9 mouse cellular contexts compared by ENCODE assay signal in genomic region chr7:78595895-78596294, GRCm38 (mm10).
A peak's percentile ranks its signal among the peaks of the same experiment; 100 is the strongest.
DNase-seq lines count a peak whose midpoint lies in the region; ATAC-seq and TF ChIP-seq lines count a peak whose summit lies in the region.
"Had no signal": no experiment of that assay in that cellular context is flagged by ENCODE, and none has a peak within 500 bp of the region (broad histone marks: within the 10 kb centered on the region; RNA-seq: fewer than 3 reads in every experiment).

No protein-coding gene starts in this region.

- H3K9ac ChIP-seq in heart, embryonic 11.5 days (ENCODE audit: low read depth, low read length), result no peak overlapping the region
- H3K9ac ChIP-seq in kidney, embryonic 15.5 days, result no peak overlapping the region
- no peak overlapping the region for H3K9ac ChIP-seq in liver, postnatal 0 days (replicated peaks)
- no peak overlapping the region for H3K9ac ChIP-seq in neural tube, embryonic 15.5 days (replicated peaks)

- peak; percentile 64 for TF ChIP-seq CTCF in C2C12 (IDR thresholded peaks at IDR 0.05; ENCODE audit: control insufficient read depth, insufficient read depth, insufficient read length)
- peak; percentile 79 for TF ChIP-seq CTCF in cortical plate, adult 2 months (IDR thresholded peaks at IDR 0.05; ENCODE audit: extremely low read depth, insufficient read depth, low read length)
- TF ChIP-seq CTCF in liver, postnatal 0 days (IDR thresholded peaks at IDR 0.05; ENCODE audit: low read depth), result peak; percentile 83

- H3ac ChIP-seq in C2C12 (ENCODE audit: control insufficient read depth, insufficient read length, low read depth), result no peak overlapping the region

- no peaks in the 10 kb centered on the region for H3K27me3 ChIP-seq in C2C12 (ENCODE audit: control insufficient read depth, insufficient read depth, insufficient read length)
- peaks cover 41% of the 10 kb centered on the region for H3K27me3 ChIP-seq in heart, embryonic 11.5 days (ENCODE audit: control insufficient read depth, insufficient read depth, low read length)
- H3K27me3 ChIP-seq in kidney, embryonic 15.5 days, result peaks cover 42% of the 10 kb centered on the region
- peaks cover 12% of the 10 kb centered on the region; the same call in 1 of the 2 replicates for H3K27me3 ChIP-seq in liver, postnatal 0 days (ENCODE audit: insufficient read depth, low read length)
- peaks cover 15% of the 10 kb centered on the region for H3K27me3 ChIP-seq in neural tube, embryonic 15.5 days (replicated peaks)

- no peak for TF ChIP-seq POLR2A in cortical plate, adult 2 months (IDR thresholded peaks at IDR 0.05; ENCODE audit: extremely low read depth, insufficient read depth, low read length)

- H3K79me2 ChIP-seq in C2C12 (ENCODE audit: control insufficient read depth, insufficient read depth), result no peaks in the 10 kb centered on the region

- H3K4me2 ChIP-seq in heart, embryonic 11.5 days, result no peak overlapping the region
- H3K4me2 ChIP-seq in kidney, embryonic 15.5 days, result no peak overlapping the region
- H3K4me2 ChIP-seq in liver, postnatal 0 days (ENCODE audit: low read depth, low read length), result no peak overlapping the region
- H3K4me2 ChIP-seq in neural tube, embryonic 15.5 days, result no peak overlapping the region

- peaks cover 7% of the 10 kb centered on the region; the same call in 1 of the 2 replicates for H3K4me1 ChIP-seq in cortical plate, adult 2 months (ENCODE audit: control insufficient read depth, insufficient read depth, low read length)
- no peaks in the 10 kb centered on the region for H3K4me1 ChIP-seq in heart, embryonic 11.5 days (ENCODE audit: control insufficient read depth, insufficient read depth, low read length)
- H3K4me1 ChIP-seq in kidney, embryonic 15.5 days, result 0 out of 2 replicates have a peak, but pooled peaks cover 6% of the 10 kb centered on the region
- no peaks in the 10 kb centered on the region for H3K4me1 ChIP-seq in liver, postnatal 0 days (ENCODE audit: insufficient read depth)
- H3K4me1 ChIP-seq in neural tube, embryonic 15.5 days, result peaks cover 12% of the 10 kb centered on the region

- no peaks in the 10 kb centered on the region for H3K36me3 ChIP-seq in C2C12 (ENCODE audit: control insufficient read depth, insufficient read depth)
- no peaks in the 10 kb centered on the region for H3K36me3 ChIP-seq in heart, embryonic 11.5 days (ENCODE audit: control insufficient read depth, insufficient read depth, low read length)
- no peaks in the 10 kb centered on the region for H3K36me3 ChIP-seq in kidney, embryonic 15.5 days
- no peaks in the 10 kb centered on the region for H3K36me3 ChIP-seq in liver, postnatal 0 days (replicated peaks; ENCODE audit: insufficient read depth, low read length)
- H3K36me3 ChIP-seq in neural tube, embryonic 15.5 days, result no peaks in the 10 kb centered on the region

- ATAC-seq in heart, embryonic 11.5 days (replicated peaks; ENCODE audit: insufficient number of reproducible peaks, low FRiP score, low TSS enrichment), result 0 out of 2 replicates have a peak, but pooled peaks have one; percentile 47
- ATAC-seq in kidney, embryonic 15.5 days (replicated peaks; ENCODE audit: low FRiP score), result peak; percentile 55; the same call in 1 of the 2 replicates
- ATAC-seq in liver, postnatal 0 days, result no peak
- peak; percentile 84; the same call in 1 of the 2 replicates for ATAC-seq in neural tube, embryonic 15.5 days (ENCODE audit: low FRiP score)

- DNase-seq in adrenal gland, adult (ENCODE audit: inconsistent age in 2 of 2, low spot score in 1 of 2), result peak; percentile 76 to 90
- peak; percentile 24 for DNase-seq in liver, postnatal 0 days
- DNase-seq in thymus, adult 18-20 months, result peak; percentile 48 to 59

- WGBS in heart, embryonic 11.5 days (ENCODE audit: insufficient replicate concordance), result 6% methylated on average over 4 of the region's 4 CpGs
- 3% methylated on average over 4 of the region's 4 CpGs for WGBS in kidney, embryonic 15.5 days
- 9% methylated on average over 4 of the region's 4 CpGs for WGBS in liver, postnatal 0 days (ENCODE audit: insufficient replicate concordance)
- WGBS in neural tube, embryonic 15.5 days, result 3% methylated on average over 4 of the region's 4 CpGs

- no peak for TF ChIP-seq EP300 in liver, postnatal 0 days (IDR thresholded peaks at IDR 0.05; ENCODE audit: low read depth)

- H3K79me3 ChIP-seq in C2C12 (ENCODE audit: low read depth), result no peaks in the 10 kb centered on the region

- H3K9me3 ChIP-seq in heart, embryonic 11.5 days (replicated peaks; ENCODE audit: control insufficient read depth, low read length), result no peaks in the 10 kb centered on the region
- no peaks in the 10 kb centered on the region for H3K9me3 ChIP-seq in kidney, embryonic 15.5 days (replicated peaks)
- H3K9me3 ChIP-seq in liver, postnatal 0 days (ENCODE audit: low read length), result no peaks in the 10 kb centered on the region
- no peaks in the 10 kb centered on the region for H3K9me3 ChIP-seq in neural tube, embryonic 15.5 days (replicated peaks)

- no peak overlapping the region for H3K4me3 ChIP-seq in C2C12 (ENCODE audit: insufficient read depth, poor library complexity, severe bottlenecking)
- H3K4me3 ChIP-seq in cortical plate, adult 2 months (ENCODE audit: insufficient read depth, low read length), result no peak overlapping the region
- no peak overlapping the region for H3K4me3 ChIP-seq in heart, embryonic 11.5 days (ENCODE audit: low read depth, low read length)
- no peak overlapping the region for H3K4me3 ChIP-seq in kidney, embryonic 15.5 days (replicated peaks)
- no peak overlapping the region for H3K4me3 ChIP-seq in liver, postnatal 0 days (ENCODE audit: low read depth, low read length)
- H3K4me3 ChIP-seq in neural tube, embryonic 15.5 days (replicated peaks), result no peak overlapping the region
- H3K4me3 ChIP-seq: erythroblast, embryonic 14.5 days had no signal

- H3K27ac ChIP-seq in cortical plate, adult 2 months (ENCODE audit: insufficient read depth, low read length), result no peak overlapping the region
- H3K27ac ChIP-seq in heart, embryonic 11.5 days (ENCODE audit: low read depth, low read length), result no peak overlapping the region
- no peak overlapping the region for H3K27ac ChIP-seq in kidney, embryonic 15.5 days
- no peak overlapping the region for H3K27ac ChIP-seq in liver, postnatal 0 days (ENCODE audit: low read depth)
- no peak overlapping the region for H3K27ac ChIP-seq in neural tube, embryonic 15.5 days (replicated peaks)

TF ChIP-seq in C2C12, 6 proteins besides CTCF, POLR2A, EP300 and RAD21:
- TF ChIP-seq USF1 (IDR thresholded peaks at IDR 0.05; ENCODE audit: low read depth) (no peak), FOSL1 (IDR thresholded peaks at IDR 0.05; ENCODE audit: insufficient read depth, low read length, poor library complexity, severe bottlenecking) (no peak), MAX (IDR thresholded peaks at IDR 0.05) (no peak), MYOD1 (IDR thresholded peaks at IDR 0.05; ENCODE audit: control insufficient read depth, insufficient read length, low read depth) (no peak), MYOG (IDR thresholded peaks at IDR 0.05; ENCODE audit: control insufficient read depth, extremely low read depth, insufficient read length) (no peak), CEBPB (IDR thresholded peaks at IDR 0.05; ENCODE audit: low read depth) (no peak)

Comparison
In these comparisons a context has a peak if more than half of its experiments do, and no peak if none do; other contexts are left out.
1. DNase-seq: peak in every context shown above with its lines; median percentile 83 in adrenal gland, adult; 54 in thymus, adult 18-20 months; 24 in liver, postnatal 0 days.